Mouse (Mus musculus) heart, adult 10 weeks (tissue): Measurements from ENCODE around the gene Ccdc92. TPM values are rescaled to one million over a fixed set of nuclear protein-coding genes. Genes with fewer than 3 reads are reported as not detected.

Experiments used
- polyA plus RNA-seq: library from polyadenylated mRNA; stranded (reverse); fragments of 350-450 nt; fragmentation: Illumina TruSeq; extraction: RNeasy Lipid Tissue Mini Kit (QIAGEN cat#74804); gene quantifications from one replicate; pipeline ENCODE4 v1.2.3, GENCODE M21; 2014; ENCODE audit warnings: low read depth, low replicate concordance

Gene Ccdc92
- polyA plus RNA-seq = 1.6 TPM

DNA sequence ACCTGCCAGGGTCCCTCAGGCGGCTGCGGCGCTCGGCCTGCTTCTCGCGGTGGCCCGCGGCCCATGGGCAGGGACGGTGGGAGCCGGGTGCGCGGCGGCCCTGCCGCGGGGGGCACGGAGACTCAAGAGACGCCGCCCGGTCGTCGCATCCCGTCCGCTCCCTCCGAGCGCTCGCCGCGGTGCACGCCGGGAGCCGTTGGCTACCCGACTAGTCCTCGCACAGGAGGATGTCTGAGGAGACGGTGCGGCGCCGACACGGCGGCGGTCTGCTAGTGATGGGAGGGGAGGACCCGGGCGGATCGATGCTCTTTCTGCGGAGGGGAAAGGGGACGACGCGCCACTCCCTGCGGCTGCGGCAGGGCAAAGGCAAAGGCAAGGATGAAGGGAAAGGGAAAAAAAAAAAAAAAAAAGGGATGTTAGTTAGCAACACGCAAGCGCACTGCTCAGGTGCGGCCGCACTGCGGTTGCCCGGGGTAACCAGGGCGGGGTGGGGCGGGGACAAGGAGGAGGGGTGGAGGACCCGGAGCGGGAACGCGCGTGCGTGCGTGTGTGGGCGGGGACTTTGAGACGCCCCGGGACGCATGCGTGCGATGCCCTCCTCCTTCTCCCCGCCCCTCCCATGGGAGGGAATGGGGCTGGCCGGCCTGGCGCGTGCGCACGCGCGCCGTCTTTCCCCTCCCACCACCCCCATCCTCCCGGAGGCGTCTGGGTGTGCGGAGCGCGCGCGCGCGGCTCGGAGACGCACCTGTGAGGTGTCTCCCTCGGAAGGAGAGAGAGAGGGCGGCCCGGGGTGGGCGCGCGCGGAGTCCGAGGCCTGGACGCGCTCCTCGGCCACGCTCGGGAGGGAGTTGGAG, at the start of gene Ccdc92, which contains the start of gene Zfp664:
Gene Ccdc92, minus strand, starts transcription at position 412 of the 854 bp plus-strand sequence.
Gene Zfp664, plus strand, starts transcription at position 679 of the 854 bp plus-strand sequence.

Other genes with a start within 250 kb of the Ccdc92 start
- gene Atp6v0a2, start 233.8 kb downstream of the Ccdc92 start, polyA plus RNA-seq = 29.1 TPM
- gene Dnah10, start 137.3 kb downstream of the Ccdc92 start, polyA plus RNA-seq = not detected
- 37.2 TPM for gene Zfp664, start 267 bp upstream of the Ccdc92 start, polyA plus RNA-seq
- gene Rflna, start 140.8 kb upstream of the Ccdc92 start, polyA plus RNA-seq = 0.26 TPM